Mouse (Mus musculus) thymus, adult 18-20 months (tissue): Measurements from ENCODE around the gene Best1.

Experiments used
- DNase-seq, 2 experiments: peaks; one replicate each; pipeline ENCODE4 v3.0.0; 2022; ENCODE audit warnings: mixed read lengths in 2 of 2

The Best1 gene

DNA sequence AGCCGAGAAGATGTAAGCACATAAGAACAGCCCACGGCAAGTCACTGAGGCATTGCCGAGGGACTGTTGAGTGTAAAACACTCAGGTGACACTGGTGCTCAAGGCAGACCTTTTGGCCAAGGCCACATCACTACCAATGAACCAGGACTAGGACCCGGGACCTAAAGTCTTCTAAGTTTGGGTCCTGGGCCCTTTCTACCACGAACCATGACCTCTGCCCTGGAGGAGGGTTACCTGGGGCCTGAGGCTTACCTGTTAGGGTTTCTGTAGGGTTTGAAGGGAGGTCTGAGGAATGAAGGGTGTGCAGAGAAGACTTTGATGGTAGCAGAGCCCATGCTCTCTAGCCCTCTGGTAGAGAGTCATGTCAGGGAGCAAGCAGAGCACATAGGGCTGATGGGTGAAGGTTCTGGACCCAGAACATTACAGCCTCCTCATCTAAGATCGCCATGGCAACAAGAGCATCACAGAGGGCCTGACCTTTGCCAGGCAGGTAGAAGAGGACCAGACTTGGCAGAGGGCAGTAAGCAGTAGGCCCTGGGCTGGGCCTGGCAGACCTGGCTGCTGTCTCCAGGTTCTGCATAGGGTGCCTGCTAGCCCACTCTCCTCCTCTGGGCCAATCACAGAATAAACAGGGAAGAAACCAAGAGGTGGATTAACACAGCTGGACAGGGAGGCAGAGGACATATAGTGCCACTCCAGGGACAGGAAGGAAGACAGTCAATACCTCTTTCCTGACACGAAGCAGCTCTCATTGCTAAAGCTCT is at the start of gene Best1, which contains the start of gene Rab3il1:
TSS of gene Best1 (minus strand) at position 428 of the 764 bp plus-strand sequence.
TSS of gene Rab3il1 (plus strand) at position 464 of the 764 bp plus-strand sequence.
- DNase-seq: no peak

- no peak for DNase-seq
Measured at GRCm38 (mm10) chr19:10050438-10050837, 49.0 kb upstream of the Best1 start.

- no peak for DNase-seq
Measured at GRCm38 (mm10) chr19:10049533-10049932, 48.1 kb upstream of the Best1 start.

GRCm38 (mm10) chr19:10046983-10047382 is 45.5 kb upstream of the Best1 start:
- DNase-seq: no peak

DNA sequence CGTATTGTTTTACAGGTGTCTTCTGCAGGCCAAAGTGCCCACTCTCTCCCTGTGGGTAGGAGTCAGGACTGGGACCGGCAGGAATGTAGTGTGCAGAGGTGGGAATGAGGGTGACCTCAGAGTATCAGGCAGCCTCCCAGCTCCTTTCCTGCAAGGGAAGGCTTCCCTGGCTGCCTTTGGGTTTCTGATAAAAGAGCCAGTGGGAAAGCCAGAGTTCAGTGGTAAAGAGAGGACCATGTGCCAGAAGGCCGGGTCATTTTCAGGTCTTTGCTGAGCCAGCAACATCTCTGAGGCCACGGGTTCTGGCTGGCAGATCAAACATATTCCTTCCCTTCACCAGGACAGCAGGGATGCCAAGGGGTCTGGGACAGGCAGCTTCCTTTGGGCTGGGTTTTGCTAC is 44.9 kb upstream of the Best1 start:
- no peak for DNase-seq

- no peak for DNase-seq
Measured at GRCm38 (mm10) chr19:10045707-10046106, 44.3 kb upstream of the Best1 start.

GRCm38 (mm10) chr19:10043643-10044042 is 42.2 kb upstream of the Best1 start:
- DNase-seq: no peak

DNA sequence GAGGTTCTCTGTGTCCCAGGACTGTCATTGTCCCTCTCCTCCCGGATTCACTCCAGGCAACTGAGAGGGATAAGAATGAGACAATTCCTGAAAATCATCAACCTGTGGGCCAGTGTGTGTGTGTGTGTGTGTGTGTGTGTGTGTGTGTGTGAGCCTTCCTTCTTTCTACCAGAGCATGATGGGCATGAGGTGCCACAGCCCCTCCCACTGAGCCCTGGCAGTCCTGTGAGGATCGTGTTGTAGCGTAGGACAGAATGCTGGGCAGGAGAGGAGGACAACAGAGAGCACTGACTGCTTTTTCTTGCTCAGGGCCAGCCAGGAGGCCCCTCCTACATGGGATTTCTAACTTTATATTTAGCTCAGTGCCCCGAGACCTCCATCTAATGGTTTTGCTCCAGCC is 41.4 kb upstream of the Best1 start:
- no peak for DNase-seq

- no peak for DNase-seq
Measured at GRCm38 (mm10) chr19:10042232-10042631, 40.8 kb upstream of the Best1 start.

GRCm38 (mm10) chr19:10041388-10042148 is 40.1 kb upstream of the Best1 start, which contains the start of gene Fads3:
Gene Fads3 (plus strand): TSS chr19:10041569.
- no peak for DNase-seq

DNA sequence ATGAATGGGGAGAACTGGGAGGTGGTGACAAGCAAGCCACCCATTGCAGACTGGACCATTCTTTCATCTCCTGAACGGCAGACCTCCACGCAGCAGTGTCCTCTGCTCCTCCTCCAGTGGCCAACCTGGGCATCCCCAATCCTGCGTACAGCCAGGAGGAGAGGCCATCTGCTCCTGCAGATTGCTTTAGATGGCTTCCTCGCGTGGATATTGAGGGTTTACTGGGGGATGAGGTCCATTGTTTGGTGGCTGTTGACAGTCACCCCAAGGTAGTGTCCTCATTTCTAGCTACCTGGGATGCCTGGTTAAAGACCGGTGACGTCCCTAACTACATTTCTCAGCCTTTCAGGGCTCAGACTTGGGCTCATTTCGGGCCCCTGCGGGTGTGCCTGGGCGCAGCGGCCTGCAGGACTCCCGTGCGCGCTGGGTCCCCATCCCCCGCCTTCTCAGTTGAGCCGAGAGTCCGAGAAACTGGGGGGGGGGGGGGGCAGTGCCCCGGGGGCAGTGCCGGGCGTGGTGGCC is 39.5 kb upstream of the Best1 start:
- DNase-seq: no peak

- no peak for DNase-seq
Measured at GRCm38 (mm10) chr19:10039615-10040014, 38.2 kb upstream of the Best1 start.

DNA sequence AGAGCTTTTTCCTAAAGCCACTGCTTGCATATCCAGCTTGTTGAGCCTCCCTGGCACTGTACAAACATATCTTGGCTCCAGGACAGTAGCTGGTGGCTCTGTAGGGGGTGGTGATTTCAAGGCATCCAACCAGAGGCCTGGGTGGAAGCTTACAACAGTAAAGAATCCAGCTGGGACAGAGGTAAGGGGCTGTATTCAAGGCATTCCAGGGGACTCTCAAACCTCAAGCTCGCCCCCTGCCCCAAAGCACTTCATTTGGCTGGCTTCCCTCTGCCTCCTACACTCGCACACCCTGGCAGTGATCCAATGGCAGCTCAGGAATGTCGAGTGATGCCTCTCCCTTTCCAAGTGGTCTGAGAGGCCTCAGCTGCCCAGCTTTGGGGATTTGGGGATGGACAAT is 37.5 kb upstream of the Best1 start:
- no peak for DNase-seq

DNA sequence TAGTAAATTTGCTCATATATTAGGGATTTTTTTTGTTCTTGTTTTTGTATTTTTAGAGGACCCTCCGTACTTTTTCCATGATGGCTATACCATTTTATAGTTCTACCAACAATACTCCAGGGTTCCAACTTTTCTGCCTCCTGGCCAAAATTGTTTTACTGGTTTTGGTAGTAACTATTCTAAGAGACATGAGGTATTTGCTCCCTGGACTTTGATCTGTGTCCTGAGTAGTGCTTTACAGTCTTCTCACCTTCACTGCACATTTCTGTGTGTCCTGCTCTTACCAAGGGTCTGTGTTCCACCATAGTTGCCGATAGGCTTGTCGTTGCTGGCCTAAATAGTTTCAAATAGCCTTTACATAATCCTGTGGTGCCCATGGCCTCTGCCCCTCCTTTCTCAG is 36.9 kb upstream of the Best1 start:
- DNase-seq: no peak

GRCm38 (mm10) chr19:10037534-10037933 is 36.1 kb upstream of the Best1 start:
- DNase-seq: no peak

DNA sequence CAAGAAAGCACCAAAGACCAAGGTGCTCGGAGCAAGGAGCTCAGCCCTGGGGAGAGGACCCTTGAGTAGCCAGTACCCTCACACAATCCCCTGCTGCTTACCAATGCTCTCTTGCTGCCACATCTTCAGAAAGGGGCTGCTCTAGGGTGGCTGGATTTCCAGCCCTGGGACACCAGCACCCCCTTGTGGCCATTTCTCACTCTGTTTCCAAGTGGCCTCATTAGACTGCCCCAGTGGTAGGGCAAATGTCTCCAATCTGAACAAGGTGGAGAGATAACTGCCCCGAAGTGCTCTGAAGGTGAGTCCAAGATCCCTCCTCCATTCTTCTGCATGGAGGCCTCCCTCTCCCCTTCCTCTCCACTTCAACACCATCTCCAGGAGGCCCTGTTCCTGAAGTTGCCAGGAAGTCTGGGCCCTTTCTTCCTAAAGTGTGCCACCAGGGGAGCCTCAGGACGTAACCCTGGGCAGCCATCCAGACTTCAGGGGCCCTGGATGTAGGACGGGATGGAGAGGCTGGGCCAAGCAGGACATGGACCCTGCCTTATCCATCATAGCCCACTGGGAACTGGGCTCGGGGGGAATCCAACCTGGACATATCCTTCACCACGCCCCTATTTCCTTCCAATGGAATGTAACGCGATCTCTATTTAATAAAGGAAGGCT is 33.5 kb upstream of the Best1 start:
- DNase-seq: peak; percentile 32 to 37

DNA sequence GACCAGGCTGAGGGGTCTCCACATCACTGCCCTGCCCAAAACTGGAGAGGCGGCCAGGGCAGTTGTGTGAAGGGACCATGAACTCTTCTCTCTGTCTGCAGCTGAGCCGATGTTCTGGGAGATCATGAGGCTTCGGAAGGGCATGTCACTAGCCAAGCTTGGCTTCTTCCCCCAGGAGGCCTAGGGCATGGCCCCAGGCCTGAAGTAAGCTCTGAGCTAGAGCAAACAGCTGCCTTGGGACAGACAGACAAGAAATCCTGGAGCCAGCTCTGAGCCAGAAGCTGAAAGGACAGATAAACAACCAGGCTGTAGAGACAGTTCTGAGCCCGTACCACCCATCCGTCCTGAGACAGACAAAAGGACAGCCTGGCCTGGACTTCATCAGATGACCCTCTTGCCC is 32.9 kb upstream of the Best1 start:
- no peak for DNase-seq

- DNase-seq: peak in 1 of 2 experiments; percentile 30
Measured at GRCm38 (mm10) chr19:10033211-10033973, 32.0 kb upstream of the Best1 start.

- DNase-seq: no peak
Measured at GRCm38 (mm10) chr19:10029746-10030145, 28.3 kb upstream of the Best1 start.

DNA sequence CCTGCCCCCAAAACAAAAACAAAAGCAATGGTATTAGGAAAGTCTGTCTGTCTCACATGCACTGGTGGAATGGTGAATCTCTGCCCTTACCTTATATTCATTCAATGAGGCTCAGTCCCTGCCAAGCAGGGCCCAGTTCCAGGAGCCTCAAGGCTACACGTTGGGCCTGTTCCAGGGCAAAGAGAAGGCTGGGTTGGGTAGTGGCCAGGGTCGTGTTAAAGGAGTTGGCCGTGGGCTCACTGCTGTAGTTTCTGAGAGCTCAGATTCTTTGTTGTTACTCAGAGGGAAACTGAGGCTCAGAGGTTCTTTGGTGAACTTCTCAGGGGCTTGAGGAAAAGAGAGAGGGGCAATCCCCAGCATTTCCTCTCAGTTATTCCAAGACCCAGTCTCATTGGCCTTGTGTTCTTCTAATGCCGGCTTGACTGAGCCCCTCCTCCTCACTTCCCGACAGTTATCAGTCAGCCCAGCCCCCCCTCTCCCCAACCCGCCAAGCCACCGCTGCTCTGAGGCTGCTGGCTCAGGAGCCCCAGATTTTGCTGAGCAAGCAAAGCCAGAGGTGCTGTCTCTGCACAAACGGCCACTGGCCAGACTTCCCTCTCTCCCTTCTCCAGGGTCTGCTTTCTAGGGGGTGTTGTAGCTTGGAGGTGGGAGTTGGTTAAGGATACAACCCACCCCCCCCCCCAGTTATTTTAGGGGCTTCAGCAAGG is 23.9 kb upstream of the Best1 start:
- no peak for DNase-seq

DNA sequence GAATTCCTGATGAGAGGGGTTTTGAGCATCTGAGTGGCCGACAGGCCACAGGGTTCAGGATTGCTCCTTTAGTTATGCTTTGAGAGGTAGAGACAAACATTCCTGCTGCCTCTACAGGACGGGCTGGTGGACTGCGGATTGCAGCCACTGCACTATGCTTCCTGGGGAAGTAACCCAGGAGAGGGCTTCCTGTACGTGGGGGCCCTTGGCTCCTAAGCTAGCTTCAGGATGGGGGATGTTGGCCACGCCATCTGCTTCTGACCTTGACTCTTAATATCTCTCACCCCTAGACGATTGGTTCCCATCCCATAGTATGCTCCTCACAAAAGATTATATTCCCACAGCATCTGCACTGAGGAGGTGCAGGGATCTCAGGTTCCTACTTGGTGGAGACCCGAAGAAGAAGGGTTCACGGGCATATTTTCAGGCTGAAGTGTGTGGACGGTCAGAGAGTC is 21.9 kb upstream of the Best1 start:
- no peak for DNase-seq
